Mouse (Mus musculus) G1E-ER4 (cell line): Measurements from ENCODE around the gene Sh2b3. TPM values are rescaled to one million over a fixed set of nuclear protein-coding genes. Genes with fewer than 3 reads are reported as not detected.

Experiments
- GATA1 ChIP-seq: IDR thresholded peaks from one replicate; pipeline ENCODE4 v1.8.0; 2012; ENCODE audit warnings: low read length, inconsistent platforms
- polyA plus RNA-seq: library from polyadenylated mRNA; stranded (reverse); fragments of >175 nt; gene quantifications from 2 replicates; pipeline ENCODE4 v1.2.3, GENCODE M21; 2012

The Sh2b3 gene
- polyA plus RNA-seq, 1 experiment: 166 TPM

- no peak for TF ChIP-seq GATA1
Measured at GRCm38 (mm10) chr5:121834241-121834606, 3.2 kb downstream of the Sh2b3 start.

GRCm38 (mm10) chr5:121833572-121834240 is 3.7 kb downstream of the Sh2b3 start:
- TF ChIP-seq GATA1: no peak

- no peak for TF ChIP-seq GATA1
Measured at GRCm38 (mm10) chr5:121833159-121833558, 4.3 kb downstream of the Sh2b3 start.

- no peak for TF ChIP-seq GATA1
Measured at GRCm38 (mm10) chr5:121832376-121833155, 4.9 kb downstream of the Sh2b3 start.

- TF ChIP-seq GATA1: no peak
Measured at GRCm38 (mm10) chr5:121831002-121831601, 6.3 kb downstream of the Sh2b3 start.

GRCm38 (mm10) chr5:121828491-121829432 is 8.7 kb downstream of the Sh2b3 start:
- no peak for TF ChIP-seq GATA1

GRCm38 (mm10) chr5:121827876-121828275 is 9.6 kb downstream of the Sh2b3 start:
- TF ChIP-seq GATA1: no peak

- TF ChIP-seq GATA1: no peak
Measured at GRCm38 (mm10) chr5:121825606-121826005, 11.8 kb downstream of the Sh2b3 start.

- TF ChIP-seq GATA1: no peak
Measured at GRCm38 (mm10) chr5:121824121-121824520, 13.3 kb downstream of the Sh2b3 start.

GRCm38 (mm10) chr5:121823668-121824067 is 13.8 kb downstream of the Sh2b3 start:
- TF ChIP-seq GATA1: no peak

- no peak for TF ChIP-seq GATA1
Measured at GRCm38 (mm10) chr5:121822786-121823505, 14.5 kb downstream of the Sh2b3 start.

GRCm38 (mm10) chr5:121821552-121821951 is 15.9 kb downstream of the Sh2b3 start:
- TF ChIP-seq GATA1: no peak

GRCm38 (mm10) chr5:121821116-121821515 is 16.3 kb downstream of the Sh2b3 start:
- TF ChIP-seq GATA1: no peak

- no peak for TF ChIP-seq GATA1
Measured at GRCm38 (mm10) chr5:121820657-121821056, 16.8 kb downstream of the Sh2b3 start.

GRCm38 (mm10) chr5:121820161-121820560 is 17.3 kb downstream of the Sh2b3 start:
- TF ChIP-seq GATA1: no peak
